Mouse (Mus musculus) fibroblast of lung, adult 2 months (primary cell): ENCODE data around the gene Col18a1.
A peak's percentile ranks its signal among the peaks of the same experiment; 100 is the strongest.

Source experiments
- DNase-seq: peaks from one replicate; pipeline ENCODE4 v3.0.0-alpha.2; 2011; ENCODE audit warnings: low read depth

Gene Col18a1

DNA sequence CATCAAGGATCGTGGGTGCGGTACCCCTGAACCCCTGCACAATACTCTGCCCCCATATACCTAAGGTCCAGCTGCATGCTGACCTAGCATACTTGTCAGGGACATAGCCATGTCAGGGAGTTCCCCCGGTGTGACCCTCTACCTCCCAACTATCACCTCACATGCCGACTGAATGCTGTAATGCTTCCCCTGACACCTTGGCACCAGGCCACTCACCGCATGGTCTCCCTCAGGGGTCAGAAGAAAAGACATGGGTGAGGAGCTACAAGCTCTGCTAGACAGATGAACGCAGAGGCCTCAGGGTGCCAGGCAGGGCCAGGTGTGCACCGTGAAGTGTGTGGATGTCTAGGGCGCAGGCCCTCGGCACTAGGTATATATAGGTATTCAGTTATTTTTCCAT is 56.3 kb downstream of the Col18a1 start:
- no peak for DNase-seq

DNA sequence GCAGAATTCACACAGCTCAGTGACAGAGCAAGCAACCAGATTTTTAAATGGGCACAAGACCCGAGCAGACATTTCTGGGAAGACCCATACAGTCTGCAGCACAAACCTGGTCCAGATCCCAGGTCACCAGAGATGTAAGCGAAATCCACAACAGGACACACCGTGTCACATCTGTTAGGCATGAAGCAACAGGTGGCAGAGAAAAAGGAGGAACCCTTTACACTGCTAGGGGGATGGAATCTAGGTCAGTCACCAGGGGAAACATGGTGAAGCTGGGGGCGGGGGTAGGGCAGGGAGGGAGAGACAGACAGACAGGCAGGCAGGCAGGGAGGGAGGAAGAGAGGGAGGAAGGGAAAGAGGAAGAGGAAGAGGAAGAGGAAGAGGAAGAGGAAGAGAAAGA is 58.2 kb downstream of the Col18a1 start:
- DNase-seq = no peak

DNA sequence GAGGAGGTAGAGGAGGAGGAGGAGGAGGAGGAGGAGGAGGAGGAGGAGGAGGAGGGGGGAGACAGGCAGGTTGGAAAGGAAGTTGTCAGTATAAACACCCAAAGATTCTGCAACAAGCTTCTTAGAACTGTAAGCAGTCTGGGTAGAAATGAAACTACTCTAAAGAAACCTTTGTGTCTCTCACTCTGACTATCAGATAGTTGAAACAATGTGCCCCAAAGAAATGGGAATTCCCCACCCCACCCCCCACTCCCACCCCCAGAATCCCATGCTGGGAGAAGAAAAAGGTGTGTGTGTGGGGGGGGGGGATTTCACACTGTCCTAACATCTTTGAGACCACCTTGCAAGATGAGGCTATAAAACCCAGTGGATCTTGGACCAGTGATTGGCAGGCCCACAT is 62.0 kb downstream of the Col18a1 start:
- no peak for DNase-seq

DNA sequence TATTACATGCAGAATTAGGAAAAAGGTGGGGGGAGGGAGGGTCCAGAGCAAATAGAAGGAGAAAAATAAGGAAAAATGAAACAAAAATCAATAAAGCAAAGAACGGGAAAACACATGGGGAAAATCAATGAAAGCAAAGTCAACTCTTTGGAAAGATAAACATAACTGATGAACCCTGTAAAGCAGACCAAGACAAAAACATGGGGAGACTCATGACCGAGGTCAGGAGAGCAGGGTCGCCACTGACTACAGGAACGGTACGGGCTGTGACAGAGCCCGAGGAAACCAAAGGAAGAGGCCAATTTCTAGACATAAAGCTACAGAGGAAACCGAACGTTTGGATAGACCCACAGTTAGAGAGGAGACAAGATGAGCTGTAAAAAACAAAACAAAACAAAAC is 62.7 kb downstream of the Col18a1 start:
- DNase-seq = no peak

DNA sequence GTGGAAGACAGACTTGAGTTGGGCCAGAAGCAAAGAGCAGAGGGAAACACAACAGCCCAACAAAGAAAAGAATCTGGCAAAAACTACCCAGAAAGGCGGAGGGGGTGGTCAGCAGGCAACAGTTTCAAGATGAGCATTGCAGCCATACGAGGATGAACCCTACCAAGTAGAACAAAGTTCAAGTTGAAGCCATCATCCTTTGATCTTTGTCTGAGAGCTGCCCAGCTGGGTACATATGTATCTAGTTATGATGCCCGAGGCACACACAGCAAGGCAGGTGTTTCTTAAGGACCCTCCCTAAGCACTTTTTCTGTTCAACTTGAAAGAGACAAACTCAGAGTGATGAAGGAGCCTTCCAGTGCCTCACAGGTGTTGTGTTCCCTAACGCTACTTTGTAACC is 66.6 kb downstream of the Col18a1 start:
- no peak for DNase-seq

DNA sequence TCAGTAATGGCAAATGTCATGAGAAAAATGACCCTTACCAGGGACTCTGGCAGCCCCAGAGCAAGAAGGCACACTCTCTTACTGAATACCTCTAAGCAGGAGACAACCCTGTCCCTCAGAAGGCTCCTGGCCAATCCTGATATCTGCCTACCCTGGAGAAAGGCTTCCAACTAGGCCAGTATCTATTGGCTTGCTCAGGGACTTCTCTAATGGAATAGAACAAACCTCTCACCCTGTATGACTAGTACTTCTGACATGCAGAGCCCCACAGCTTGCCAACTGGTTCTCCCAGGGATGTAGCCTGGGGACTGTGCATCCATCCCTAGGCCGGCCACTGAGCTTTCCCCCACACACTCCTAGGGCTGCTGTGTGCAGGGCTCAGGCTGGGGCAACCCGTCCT is 67.7 kb downstream of the Col18a1 start:
- no peak for DNase-seq

DNA sequence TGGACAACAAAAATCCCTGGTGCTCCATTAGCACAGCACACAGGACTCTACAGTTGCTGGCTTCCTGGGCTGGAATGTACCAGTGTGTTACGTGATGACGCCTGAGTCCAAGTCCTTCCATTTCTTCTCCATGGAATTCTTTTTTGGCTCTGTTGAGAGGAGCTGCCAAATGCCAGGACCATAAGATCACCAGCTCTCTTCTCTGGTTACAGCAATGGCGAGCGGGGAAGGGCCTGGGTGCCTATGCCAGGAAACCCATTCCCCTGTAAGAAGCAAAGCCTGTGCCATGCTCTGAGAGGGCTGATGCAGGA is 68.5 kb downstream of the Col18a1 start:
- peak; percentile 49 for DNase-seq

DNA sequence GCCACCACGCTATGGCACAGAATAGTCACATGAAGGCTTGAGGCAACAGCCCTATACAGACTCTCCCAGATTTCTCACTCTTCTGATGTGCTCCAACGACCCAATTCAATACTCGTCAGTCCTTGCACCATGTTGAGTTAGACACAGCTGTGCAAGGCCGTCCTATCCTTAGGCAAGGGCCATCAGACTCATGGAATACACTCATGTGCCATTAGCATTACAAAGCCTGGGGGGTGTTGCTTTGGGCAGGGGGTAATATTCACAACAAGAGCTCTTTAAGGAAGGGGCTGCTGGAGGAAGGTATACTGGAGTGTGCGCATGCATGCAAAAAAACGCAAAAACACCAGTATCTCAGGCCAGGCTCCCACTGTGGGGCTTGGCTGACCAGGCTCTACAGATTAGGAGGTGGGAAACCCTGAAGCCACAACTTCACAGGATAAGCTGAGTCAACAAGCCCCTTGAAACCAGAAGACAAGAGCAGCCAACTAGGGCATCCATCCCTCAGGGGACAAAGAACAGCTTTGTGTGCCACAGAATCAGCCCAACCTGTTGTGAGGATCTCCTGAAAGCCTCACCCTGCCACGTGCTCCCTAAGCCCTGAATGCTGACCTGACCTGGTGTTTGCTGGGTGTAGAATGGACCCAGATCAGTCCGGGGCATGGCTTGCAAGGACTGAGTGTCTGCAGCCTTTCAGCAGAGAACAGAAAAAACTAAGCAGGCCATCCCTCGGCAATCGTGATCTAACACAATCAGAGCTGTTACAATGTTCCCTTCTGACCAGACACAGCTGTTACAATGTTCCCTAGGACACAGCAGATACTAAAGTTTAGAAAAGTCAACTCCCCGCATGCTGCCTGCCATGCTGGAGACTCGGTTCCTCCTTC is 69.1 kb downstream of the Col18a1 start:
- peak; percentile 66 for DNase-seq

DNA sequence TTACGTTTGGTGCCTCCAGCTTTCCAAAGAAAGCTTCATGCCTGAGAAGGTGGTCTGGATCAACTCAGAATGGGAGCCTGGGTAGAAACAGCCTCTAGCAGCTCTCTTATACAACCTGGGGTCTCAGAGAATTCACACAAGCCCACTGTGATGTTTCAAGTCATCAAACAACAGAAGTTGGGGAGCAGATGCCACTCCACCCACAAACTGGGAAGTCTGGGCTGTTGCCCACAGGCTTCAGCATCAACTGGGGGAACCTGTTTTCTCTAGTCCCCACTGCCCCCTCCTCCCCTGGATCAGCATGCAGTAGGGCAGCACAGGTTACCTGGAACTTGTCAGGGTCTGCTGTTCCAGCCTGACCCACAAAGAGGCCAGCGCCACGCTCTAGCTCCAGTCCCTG is 70.7 kb downstream of the Col18a1 start:
- DNase-seq = no peak

DNA sequence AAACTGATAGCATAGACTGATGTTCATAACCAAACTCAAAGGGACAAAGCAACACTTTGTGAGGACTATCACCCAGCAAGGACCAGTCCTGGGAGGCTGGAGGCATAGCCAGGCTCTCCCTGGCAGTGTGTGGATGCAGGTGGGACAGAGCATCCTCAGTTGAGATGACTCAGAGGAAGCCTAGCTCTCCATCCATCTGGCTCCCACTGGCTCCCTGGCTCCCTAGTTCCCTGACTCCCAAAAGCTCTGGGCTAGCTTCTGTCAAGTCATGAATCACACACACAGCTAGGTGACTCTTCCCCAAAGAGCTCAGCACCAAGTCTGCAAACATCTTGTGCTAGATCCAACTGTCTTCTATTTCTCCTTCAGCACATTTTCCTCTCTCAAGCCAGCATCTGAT is 72.5 kb downstream of the Col18a1 start:
- DNase-seq = no peak

DNA sequence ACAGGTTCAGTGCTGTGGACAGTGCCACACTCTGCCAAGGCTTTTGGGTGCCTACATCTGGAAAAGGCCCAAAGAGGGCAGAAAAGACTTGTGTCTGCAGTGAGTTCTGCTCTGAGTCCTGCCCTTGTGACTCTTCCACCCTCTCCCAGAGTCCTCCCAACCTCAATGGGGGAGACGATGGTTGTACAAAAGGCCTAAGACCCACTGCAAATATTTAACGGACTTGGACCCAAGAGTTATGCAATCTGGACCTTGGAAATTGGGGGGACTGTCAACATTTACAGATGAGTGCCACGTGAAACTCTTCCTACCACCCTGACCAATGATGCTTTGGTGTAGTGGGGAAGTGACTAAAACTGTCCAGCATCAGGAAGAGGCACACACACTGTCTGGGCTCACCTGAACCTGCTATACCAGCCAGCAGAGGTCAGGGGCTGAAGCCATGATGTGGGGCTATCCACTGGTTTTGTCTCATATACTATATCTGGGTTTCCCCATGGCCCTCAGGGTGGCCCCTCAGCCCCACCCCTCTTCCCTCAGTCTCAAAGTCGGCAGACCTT is 74.7 kb downstream of the Col18a1 start:
- no peak for DNase-seq

DNA sequence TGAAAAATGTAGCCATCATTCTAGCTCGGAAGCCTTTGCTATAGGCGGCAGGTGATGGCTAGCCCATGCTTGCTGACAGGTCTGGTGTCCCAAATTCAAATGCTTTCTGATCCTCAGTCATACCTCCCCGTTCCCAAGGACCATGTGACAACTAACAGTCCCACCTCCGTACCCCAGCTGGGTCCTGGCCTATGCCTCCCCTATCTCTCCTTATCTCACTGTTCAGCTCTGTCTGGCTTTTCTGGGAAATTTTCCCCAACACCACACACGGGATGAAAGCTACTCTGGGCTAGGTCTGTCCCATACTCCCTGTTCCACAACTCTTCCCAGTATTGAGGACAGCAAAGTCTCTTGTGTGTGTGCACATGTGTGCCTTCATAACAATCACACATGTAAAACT is 76.3 kb downstream of the Col18a1 start:
- DNase-seq = no peak

DNA sequence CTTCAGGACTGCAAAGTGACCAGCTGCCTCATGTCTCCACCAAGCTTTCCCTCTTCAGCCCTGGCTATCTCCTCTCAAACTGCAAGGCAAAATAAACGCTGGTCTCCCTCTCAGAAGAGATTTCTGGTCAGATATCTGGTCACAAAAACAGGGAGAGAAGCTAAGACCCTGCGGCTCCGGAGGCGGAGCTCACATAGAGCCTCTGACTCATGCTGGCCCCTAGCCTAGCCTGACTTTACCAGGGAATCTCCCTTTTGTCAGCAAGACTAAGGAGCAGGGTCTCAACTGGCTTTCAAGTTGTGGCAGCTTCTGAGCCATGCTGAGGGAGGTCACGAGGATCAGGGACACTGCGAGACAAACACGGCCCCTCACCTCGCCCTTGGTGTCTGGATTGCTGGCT is 77.0 kb downstream of the Col18a1 start:
- peak; percentile 52 for DNase-seq

DNA sequence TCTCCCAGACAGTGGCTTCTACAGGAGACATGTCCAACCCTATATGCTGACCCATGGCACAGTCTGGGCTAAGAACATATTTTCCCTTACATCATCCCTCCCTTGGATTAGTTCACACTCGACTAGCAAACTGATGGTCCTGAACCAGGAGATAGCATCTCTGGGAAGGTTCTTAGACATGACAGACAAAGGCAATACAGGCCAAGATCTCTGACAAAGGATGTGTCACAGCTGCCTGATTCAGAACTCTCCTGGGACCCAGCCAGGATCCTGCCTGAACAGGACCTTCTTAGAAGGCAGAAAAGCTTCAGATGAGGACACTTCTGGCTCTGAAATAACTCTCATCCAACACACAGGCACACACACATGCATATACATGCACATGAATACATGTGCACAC is 81.8 kb downstream of the Col18a1 start:
- DNase-seq = no peak

DNA sequence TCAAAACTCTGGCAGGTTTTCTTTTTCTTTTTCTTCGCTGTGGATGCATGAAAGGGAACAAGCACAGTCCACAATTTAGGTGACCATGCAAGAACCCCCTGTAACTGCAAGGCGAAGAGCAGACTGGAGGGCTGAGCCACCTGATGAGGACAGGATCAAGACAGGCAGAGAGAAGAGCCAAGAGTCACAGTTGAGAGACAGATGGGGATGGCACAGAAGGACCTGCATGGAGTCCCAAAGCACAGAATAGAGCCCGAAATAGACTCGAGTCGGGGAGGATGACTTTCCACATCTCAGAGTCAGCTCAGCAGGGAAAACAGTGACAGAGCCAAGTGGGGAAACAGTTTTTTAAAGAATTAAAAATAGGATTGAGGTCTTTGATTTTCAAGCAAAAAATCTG is 83.4 kb downstream of the Col18a1 start:
- no peak for DNase-seq

DNA sequence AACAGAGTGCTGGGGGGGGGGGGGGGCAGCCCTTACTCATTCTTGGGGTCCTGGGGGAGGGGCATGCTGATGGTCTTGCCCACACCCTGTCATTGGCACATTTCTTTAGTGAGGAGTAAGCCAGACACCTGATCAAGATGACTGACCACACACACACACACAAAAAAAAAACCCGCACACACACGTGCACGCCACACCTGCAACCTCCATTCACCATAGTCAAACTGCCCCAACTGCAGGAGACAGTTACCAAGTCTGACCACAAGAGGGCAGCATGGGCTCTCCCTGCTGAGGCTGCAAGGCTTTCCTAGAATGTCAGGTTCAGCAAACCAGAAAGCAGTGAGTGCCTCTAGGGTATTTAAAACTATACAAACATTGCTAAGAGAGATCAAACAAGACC is 83.9 kb downstream of the Col18a1 start:
- peak; percentile 78 for DNase-seq

DNA sequence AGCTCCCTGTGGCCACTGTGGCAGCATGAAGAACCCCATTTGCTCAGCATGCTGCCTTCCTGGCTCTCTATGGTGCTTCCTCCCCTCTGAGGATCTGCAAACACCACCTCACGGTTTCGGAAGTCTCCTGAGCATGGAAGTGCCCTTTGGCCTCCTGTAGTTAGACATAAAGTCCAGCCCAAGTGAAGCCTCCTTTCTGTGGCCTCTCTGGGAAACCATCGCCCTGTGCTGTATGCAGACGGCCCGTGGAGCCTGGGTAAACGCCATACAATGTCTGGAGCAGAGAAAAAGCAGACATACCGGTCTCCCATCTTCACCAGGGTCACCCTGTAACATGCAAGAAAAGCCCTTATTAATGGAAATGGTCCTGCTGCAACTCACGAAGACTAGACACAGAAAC is 87.4 kb downstream of the Col18a1 start:
- no peak for DNase-seq

DNA sequence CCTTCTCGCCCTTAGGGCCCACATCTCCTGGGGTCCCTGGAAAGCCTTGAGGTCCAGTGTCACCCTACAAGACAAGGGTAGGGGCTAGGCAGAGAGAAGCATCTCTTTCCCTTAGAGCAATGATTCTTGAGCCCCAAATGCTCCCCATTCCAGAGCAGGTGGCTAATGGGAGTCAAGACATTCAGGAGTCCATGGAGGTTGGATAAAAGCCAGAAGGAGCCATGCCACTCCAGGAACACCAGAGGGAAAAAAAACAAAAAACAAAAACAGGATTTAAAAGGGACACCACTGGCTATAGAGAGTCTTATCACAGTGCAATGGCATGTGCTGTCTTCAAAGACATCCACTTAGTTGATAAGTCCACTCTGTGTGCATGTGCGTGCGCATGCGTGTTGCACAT is 87.9 kb downstream of the Col18a1 start:
- no peak for DNase-seq

DNA sequence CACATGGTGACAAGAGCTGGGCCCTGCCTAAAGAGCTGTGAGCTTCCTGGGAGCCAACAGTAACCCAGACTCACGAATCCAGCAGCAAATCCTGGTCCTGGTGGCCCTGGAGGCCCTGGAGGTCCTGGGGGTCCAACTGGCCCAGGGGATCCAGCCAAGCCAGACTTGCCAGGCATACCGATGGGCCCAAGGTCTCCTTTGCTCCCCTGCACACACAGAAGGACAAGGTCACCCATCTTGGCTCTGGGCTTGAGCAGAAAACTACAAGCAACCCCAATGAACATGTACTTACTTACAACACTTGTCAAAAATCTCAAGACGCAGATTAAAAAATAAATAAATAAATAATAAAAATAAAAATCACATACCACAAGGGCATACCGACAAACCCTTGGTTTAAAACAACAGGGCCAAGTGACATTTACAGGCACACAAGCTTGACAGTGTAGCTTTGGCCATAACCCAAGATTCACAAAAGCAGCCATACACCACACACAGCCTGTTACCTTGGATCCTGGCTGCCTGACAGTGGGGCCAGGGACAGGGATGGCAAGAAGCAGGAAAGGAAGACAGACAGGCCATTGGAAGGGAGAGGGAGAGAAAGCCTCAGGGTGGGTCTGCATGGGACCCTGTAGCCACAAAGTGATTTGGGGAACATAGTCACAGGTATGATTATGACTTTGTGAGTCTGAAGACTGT is 91.9 kb downstream of the Col18a1 start:
- DNase-seq = no peak

DNA sequence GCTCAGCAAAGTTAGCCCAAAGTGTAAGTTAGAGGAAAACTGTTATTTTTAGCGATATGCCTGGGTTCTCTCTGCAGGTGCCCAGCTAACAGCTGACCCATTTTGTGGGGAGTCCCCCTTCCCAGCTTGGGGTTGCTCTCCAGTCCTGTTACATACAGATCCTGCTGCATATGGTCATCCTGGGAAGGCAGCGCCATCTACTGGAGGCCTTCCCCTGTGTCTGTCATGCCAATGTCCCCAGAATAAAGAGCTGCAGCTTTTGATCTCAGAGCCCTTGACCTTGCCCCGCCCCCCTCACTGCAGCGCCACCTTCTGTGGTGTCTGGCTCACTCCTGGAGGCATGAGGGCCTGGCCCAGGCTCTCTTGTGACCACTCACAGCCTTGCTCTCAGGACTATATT is 96.3 kb downstream of the Col18a1 start:
- peak; percentile 29 for DNase-seq

DNA sequence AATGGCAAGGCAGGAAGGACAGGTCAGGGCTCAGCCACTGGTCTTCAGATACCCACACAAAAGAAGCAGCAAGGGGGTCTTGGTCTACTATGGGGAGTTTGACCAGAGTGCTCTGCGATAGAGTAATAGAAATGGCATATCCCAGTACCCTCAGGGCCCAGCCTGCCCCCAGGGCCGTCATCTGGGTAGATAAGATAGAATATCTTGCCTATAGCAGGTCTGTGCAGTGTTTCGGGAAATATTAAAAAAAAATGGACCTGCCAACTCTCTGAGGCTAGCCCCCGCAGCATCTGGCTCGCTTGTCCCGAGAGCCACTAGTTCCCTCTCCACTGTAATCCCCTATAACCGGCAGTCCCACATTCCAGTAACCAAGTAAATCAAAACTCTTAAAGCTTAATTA is 97.9 kb downstream of the Col18a1 start:
- DNase-seq = no peak

DNA sequence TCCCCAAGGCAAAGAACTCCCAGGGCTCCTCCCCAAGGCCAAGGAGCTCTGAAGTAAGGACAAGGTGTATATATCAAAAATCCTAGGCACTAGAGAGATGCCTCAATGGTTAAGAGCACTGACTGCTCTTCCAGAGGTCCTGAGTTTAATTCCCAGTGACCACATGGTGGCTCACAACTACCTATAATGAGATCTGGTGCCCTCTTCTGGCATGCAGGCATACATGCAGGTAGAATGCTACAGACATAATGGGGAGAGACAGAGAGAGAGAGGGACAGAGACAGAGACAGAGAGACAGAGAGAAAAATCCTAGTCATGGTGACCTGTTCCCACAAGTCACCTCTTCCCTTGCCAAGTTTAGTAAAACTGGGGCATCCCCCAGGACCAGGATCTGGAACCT is 101.7 kb downstream of the Col18a1 start:
- no peak for DNase-seq

DNA sequence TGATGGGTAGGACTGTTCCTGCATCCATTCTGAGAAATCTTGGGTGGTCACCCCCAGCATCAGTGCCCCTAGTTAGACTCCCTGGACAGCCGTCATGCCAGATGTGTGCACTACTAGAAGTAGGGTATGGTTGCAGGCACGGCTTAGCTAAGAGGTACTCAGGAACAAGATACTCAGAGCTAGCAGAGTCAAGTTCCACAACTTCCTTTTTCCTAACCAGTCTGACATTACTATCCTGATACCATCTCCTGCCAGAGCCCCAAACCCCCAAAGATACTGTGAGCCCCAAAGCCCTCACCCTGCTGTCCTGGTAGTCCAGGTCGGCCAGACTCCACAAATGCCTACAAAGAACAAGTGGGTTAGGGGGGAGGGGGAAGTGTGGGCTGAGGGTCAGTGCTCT is 102.1 kb downstream of the Col18a1 start:
- no peak for DNase-seq
